Mouse (Mus musculus) stomach, postnatal 0 days (tissue): ENCODE measurements around the gene Frem2.

Experiments
- CTCF ChIP-seq: IDR thresholded peaks from 2 replicates; pipeline ENCODE4 v1.5.1; 2016; ENCODE audit warnings: antibody characterized with exemption, low read depth, mild to moderate bottlenecking, moderate library complexity
- EP300 ChIP-seq: optimal IDR thresholded peaks from 2 replicates; pipeline ENCODE3; 2016; ENCODE audit warnings: antibody characterized with exemption

DNA sequence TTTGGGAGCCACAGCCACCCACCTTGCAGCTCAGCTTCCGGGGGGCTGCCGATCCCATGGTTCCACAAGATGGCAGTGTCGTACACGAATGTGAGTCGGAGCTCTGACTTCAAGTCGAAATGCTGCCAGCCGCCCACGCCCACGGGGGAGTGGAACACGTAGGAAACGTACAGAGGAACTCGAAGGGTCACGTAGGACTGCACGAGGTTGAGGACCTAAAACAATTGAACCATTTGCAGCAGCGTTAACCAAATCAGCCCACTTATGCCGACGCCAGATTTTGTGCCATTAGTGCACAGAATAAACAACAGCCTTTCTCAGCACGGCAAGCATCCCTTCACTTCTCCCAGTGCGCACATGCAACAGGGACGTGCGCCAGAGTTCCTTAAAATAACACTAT lies 131.4 kb downstream of the Frem2 start:
- peak; percentile 89 for TF ChIP-seq CTCF
- no peak for TF ChIP-seq EP300
